Mouse (Mus musculus): Measurements from ENCODE around the gene Tbxas1.

Tbxas1 gene

GRCm38 (mm10) chr6:38984626-38985025 is 109.4 kb downstream of the Tbxas1 start:
- in situ Hi-C loops (cut with MseI, MboI) = no loop called here

- in situ Hi-C loops (cut with MseI, MboI) = no loop called here
Measured at GRCm38 (mm10) chr6:38986641-38987040, 111.4 kb downstream of the Tbxas1 start.

GRCm38 (mm10) chr6:38992016-38992415 is 116.8 kb downstream of the Tbxas1 start:
- in situ Hi-C loops (cut with MseI, MboI) = no loop called here

GRCm38 (mm10) chr6:38995774-38996173 is 120.6 kb downstream of the Tbxas1 start:
- in situ Hi-C loops (cut with MseI, MboI) = no loop called here

GRCm38 (mm10) chr6:38997838-38998237 is 122.6 kb downstream of the Tbxas1 start:
- in situ Hi-C loops (cut with MseI, MboI) = no loop called here

GRCm38 (mm10) chr6:39003126-39003525 is 127.9 kb downstream of the Tbxas1 start:
- in situ Hi-C loops (cut with MseI, MboI) = no loop called here

GRCm38 (mm10) chr6:39004003-39004473 is 128.8 kb downstream of the Tbxas1 start:
- in situ Hi-C loops (cut with MseI, MboI) = no loop called here

- in situ Hi-C loops (cut with MseI, MboI) = no loop called here
Measured at GRCm38 (mm10) chr6:39005267-39005944, 130.2 kb downstream of the Tbxas1 start.

- in situ Hi-C loops (cut with MseI, MboI) = no loop called here
Measured at GRCm38 (mm10) chr6:39005945-39006572, 130.9 kb downstream of the Tbxas1 start.

GRCm38 (mm10) chr6:39007223-39007622 is 132.0 kb downstream of the Tbxas1 start:
- in situ Hi-C loops (cut with MseI, MboI) = no loop called here

- in situ Hi-C loops (cut with MseI, MboI) = no loop called here
Measured at GRCm38 (mm10) chr6:39008116-39008515, 132.9 kb downstream of the Tbxas1 start.

GRCm38 (mm10) chr6:39013034-39013832 is 138.0 kb downstream of the Tbxas1 start:
- in situ Hi-C loops (cut with MseI, MboI) = no loop called here

- in situ Hi-C loops (cut with MseI, MboI) = no loop called here
Measured at GRCm38 (mm10) chr6:39017942-39018341, 142.7 kb downstream of the Tbxas1 start.

GRCm38 (mm10) chr6:39018805-39019204 is 143.6 kb downstream of the Tbxas1 start:
- in situ Hi-C loops (cut with MseI, MboI) = no loop called here

GRCm38 (mm10) chr6:39019219-39019618 is 144.0 kb downstream of the Tbxas1 start:
- in situ Hi-C loops (cut with MseI, MboI) = no loop called here

GRCm38 (mm10) chr6:39021909-39022308 is 146.7 kb downstream of the Tbxas1 start:
- in situ Hi-C loops (cut with MseI, MboI) = no loop called here

- in situ Hi-C loops (cut with MseI, MboI) = no loop called here
Measured at GRCm38 (mm10) chr6:39022461-39023181, 147.4 kb downstream of the Tbxas1 start.

GRCm38 (mm10) chr6:39024631-39025030 is 149.4 kb downstream of the Tbxas1 start:
- in situ Hi-C loops (cut with MseI, MboI) = no loop called here

- in situ Hi-C loops (cut with MseI, MboI) = no loop called here
Measured at GRCm38 (mm10) chr6:39025038-39025437, 149.8 kb downstream of the Tbxas1 start.

GRCm38 (mm10) chr6:39030714-39031113 is 155.5 kb downstream of the Tbxas1 start:
- in situ Hi-C loops (cut with MseI, MboI) = no loop called here

GRCm38 (mm10) chr6:39033676-39034075 is 158.5 kb downstream of the Tbxas1 start:
- in situ Hi-C loops (cut with MseI, MboI) = no loop called here

GRCm38 (mm10) chr6:39035039-39035438 is 159.8 kb downstream of the Tbxas1 start:
- in situ Hi-C loops (cut with MseI, MboI) = no loop called here

Measured in mouse trophoblast stem cell (cell line).